Mouse (Mus musculus): Measurements from ENCODE around the gene Slc24a2.

The Slc24a2 gene

GRCm38 (mm10) chr4:87229960-87230551, at the start of gene Slc24a2:
Slc24a2 (minus strand) TSS chr4:87230477.
- peak; percentile 93 for DNase-seq

- DNase-seq: no peak
Observed at GRCm38 (mm10) chr4:87274825-87275224, 44.5 kb upstream of the Slc24a2 start.

GRCm38 (mm10) chr4:87274276-87274675, 44.0 kb upstream of the Slc24a2 start:
- no peak for DNase-seq

- no peak for DNase-seq
Observed at GRCm38 (mm10) chr4:87273476-87273875, 43.2 kb upstream of the Slc24a2 start.

- DNase-seq: peak; percentile 42
Observed at GRCm38 (mm10) chr4:87229224-87229959, 885 bp downstream of the Slc24a2 start.

GRCm38 (mm10) chr4:87221586-87221985, 8.7 kb downstream of the Slc24a2 start:
- peak; percentile 70 for DNase-seq

GRCm38 (mm10) chr4:87218196-87218595, 12.1 kb downstream of the Slc24a2 start:
- DNase-seq: no peak

GRCm38 (mm10) chr4:87211344-87211978, 18.8 kb downstream of the Slc24a2 start:
- DNase-seq: no peak

- DNase-seq: no peak
Observed at GRCm38 (mm10) chr4:87210533-87210932, 19.7 kb downstream of the Slc24a2 start.

- no peak for DNase-seq
Observed at GRCm38 (mm10) chr4:87202081-87202480, 28.2 kb downstream of the Slc24a2 start.

GRCm38 (mm10) chr4:87201229-87201628, 29.0 kb downstream of the Slc24a2 start:
- DNase-seq: no peak

- DNase-seq: no peak
Observed at GRCm38 (mm10) chr4:87184147-87184930, 45.9 kb downstream of the Slc24a2 start.

- DNase-seq: no peak
Observed at GRCm38 (mm10) chr4:87177116-87177515, 53.2 kb downstream of the Slc24a2 start.

GRCm38 (mm10) chr4:87163945-87164344, 66.3 kb downstream of the Slc24a2 start:
- DNase-seq: no peak

GRCm38 (mm10) chr4:87158053-87158452, 72.2 kb downstream of the Slc24a2 start:
- DNase-seq: no peak

- no peak for DNase-seq
Observed at GRCm38 (mm10) chr4:87151990-87152389, 78.3 kb downstream of the Slc24a2 start.

- no peak for DNase-seq
Observed at GRCm38 (mm10) chr4:87149584-87149983, 80.7 kb downstream of the Slc24a2 start.

GRCm38 (mm10) chr4:87141590-87142365, 88.5 kb downstream of the Slc24a2 start:
- DNase-seq: no peak

GRCm38 (mm10) chr4:87140901-87141300, 89.4 kb downstream of the Slc24a2 start:
- DNase-seq: no peak

- DNase-seq: no peak
Observed at GRCm38 (mm10) chr4:87132525-87132924, 97.8 kb downstream of the Slc24a2 start.

GRCm38 (mm10) chr4:87126756-87127155, 103.5 kb downstream of the Slc24a2 start:
- DNase-seq: no peak

- DNase-seq: peak; percentile 9
Observed at GRCm38 (mm10) chr4:87119758-87120157, 110.5 kb downstream of the Slc24a2 start.
